In the genomic region with DNA sequence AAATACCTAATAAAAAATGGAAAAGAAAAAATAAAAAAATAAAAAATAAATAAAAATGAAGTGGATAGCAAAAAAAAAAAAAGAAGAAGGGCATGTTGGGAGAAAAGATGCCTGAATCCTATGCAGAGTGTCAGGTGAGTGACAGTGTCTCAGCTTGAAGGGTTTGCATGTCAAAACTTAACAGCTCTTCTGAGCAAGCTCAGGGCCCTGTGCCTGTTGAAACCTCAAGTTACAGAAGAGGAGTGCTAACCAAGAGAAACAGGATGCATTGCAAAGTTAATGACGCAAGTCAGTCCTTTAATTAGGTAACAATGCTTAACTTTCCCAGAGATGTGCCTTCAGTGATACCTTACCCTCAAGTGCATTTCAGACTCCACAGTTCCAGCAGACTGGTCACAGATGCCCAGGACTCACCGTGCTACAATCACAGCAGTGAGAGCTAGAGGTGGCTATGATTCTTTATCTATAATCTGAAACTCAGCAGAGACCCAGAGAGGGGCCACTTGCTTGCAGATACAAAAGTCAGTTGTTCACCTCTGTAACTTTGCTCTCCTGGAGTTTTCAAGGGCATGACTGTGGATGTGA, we compare ENCODE assay signal across 26 mouse cellular contexts.
DNase-seq lines count a peak whose midpoint lies in the region; ATAC-seq and TF ChIP-seq lines count a peak whose summit lies in the region.
"Had no signal": no experiment of that assay in that cellular context is flagged by ENCODE, and none has a peak within 500 bp of the region (broad histone marks: within the 10 kb centered on the region; RNA-seq: fewer than 3 reads in every experiment).

No protein-coding gene starts in this region.

- no peak overlapping the region; the same call in 1 of the 2 replicates for H3K27ac ChIP-seq in kidney, embryonic 15.5 days
- no peak overlapping the region for H3K27ac ChIP-seq in kidney, postnatal 0 days
- H3K27ac ChIP-seq: embryonic facial prominence, embryonic 10.5 days; embryonic facial prominence, embryonic 12.5 days; forebrain, embryonic 13.5 days; forebrain, embryonic 15.5 days had no signal

- no peaks in the 10 kb centered on the region for H3K36me3 ChIP-seq in kidney, embryonic 15.5 days
- H3K36me3 ChIP-seq in kidney, postnatal 0 days (ENCODE audit: insufficient read depth, low read length) = no peaks in the 10 kb centered on the region
- H3K36me3 ChIP-seq: embryonic facial prominence, embryonic 10.5 days; embryonic facial prominence, embryonic 12.5 days; forebrain, embryonic 15.5 days; G1E had no signal

- peak; percentile 1 for DNase-seq in embryo, embryonic 10 days (ENCODE audit: low spot score)
- DNase-seq in embryo, embryonic 9.5 days (ENCODE audit: extremely low spot score) = no peak
- no peak for DNase-seq in kidney, postnatal 4 days
- DNase-seq in kidney, postnatal 0 days (ENCODE audit: low spot score) = peak; percentile 61
- DNase-seq in kidney, postnatal 14 days = no peak
- DNase-seq: adrenal gland, adult 8-10 months; adrenal gland, postnatal 14 days; adrenal gland, postnatal 36 days; B cell, adult 2 months; cerebellum, adult 11-12 months; cerebellum, adult 2 months; cerebellum, adult 9-10 months; cerebellum, postnatal 10 days; cerebellum, postnatal 25 days; embryo, embryonic 11 days; forebrain, postnatal 0 days had no signal

- no peak overlapping the region for H3K9ac ChIP-seq in kidney, embryonic 15.5 days
- H3K9ac ChIP-seq in kidney, postnatal 0 days (ENCODE audit: low read depth, low read length) = no peak overlapping the region
- H3K9ac ChIP-seq: embryonic facial prominence, embryonic 12.5 days; forebrain, embryonic 13.5 days; forebrain, embryonic 15.5 days; forebrain, postnatal 0 days had no signal

- H3K4me1 ChIP-seq in kidney, embryonic 15.5 days = peaks cover 6% of the 10 kb centered on the region; the same call in 1 of the 2 replicates
- no peaks in the 10 kb centered on the region for H3K4me1 ChIP-seq in kidney, postnatal 0 days (replicated peaks; ENCODE audit: insufficient read depth, low read length)
- H3K4me1 ChIP-seq: embryonic facial prominence, embryonic 10.5 days; embryonic facial prominence, embryonic 12.5 days; forebrain, embryonic 13.5 days; forebrain, embryonic 15.5 days had no signal

- no peak overlapping the region for H3K4me2 ChIP-seq in kidney, embryonic 15.5 days
- H3K4me2 ChIP-seq in kidney, postnatal 0 days (ENCODE audit: low read length) = no peak overlapping the region
- H3K4me2 ChIP-seq: embryonic facial prominence, embryonic 12.5 days; forebrain, embryonic 13.5 days; forebrain, embryonic 15.5 days had no signal

- H3K4me3 ChIP-seq in kidney, embryonic 15.5 days (replicated peaks) = no peak overlapping the region
- H3K4me3 ChIP-seq in kidney, postnatal 0 days (replicated peaks; ENCODE audit: low read depth, low read length) = no peak overlapping the region
- H3K4me3 ChIP-seq: embryonic facial prominence, embryonic 10.5 days; embryonic facial prominence, embryonic 12.5 days; forebrain, embryonic 13.5 days; forebrain, embryonic 15.5 days had no signal

- ATAC-seq in kidney, embryonic 15.5 days (replicated peaks; ENCODE audit: low FRiP score) = peak; percentile 88
- ATAC-seq in kidney, postnatal 0 days (replicated peaks; ENCODE audit: low FRiP score, low read depth) = no peak
- ATAC-seq: activated CD4-positive, CD25-positive, alpha-beta regulatory T cell, adult 4 months; CD4-positive, CD25-positive, alpha-beta regulatory T cell, adult 4 months; forebrain, embryonic 13.5 days; forebrain, embryonic 15.5 days; forebrain, postnatal 0 days; Patski had no signal

- 50% methylated on average over 2 of the region's 2 CpGs for WGBS in kidney, embryonic 15.5 days
- 43% methylated on average over 2 of the region's 2 CpGs for WGBS in kidney, postnatal 0 days

- no peaks in the 10 kb centered on the region for H3K27me3 ChIP-seq in kidney, embryonic 15.5 days
- H3K27me3 ChIP-seq in kidney, postnatal 0 days (ENCODE audit: insufficient read depth, low read length) = no peaks in the 10 kb centered on the region
- H3K27me3 ChIP-seq: CH12.LX; embryonic facial prominence, embryonic 12.5 days; forebrain, embryonic 13.5 days; forebrain, embryonic 15.5 days; Patski had no signal

- H3K9me3 ChIP-seq in kidney, embryonic 15.5 days (replicated peaks) = no peaks in the 10 kb centered on the region
- H3K9me3 ChIP-seq in kidney, postnatal 0 days (replicated peaks; ENCODE audit: low read length) = no peaks in the 10 kb centered on the region
- H3K9me3 ChIP-seq: embryonic facial prominence, embryonic 10.5 days; embryonic facial prominence, embryonic 12.5 days; forebrain, embryonic 13.5 days; forebrain, embryonic 15.5 days had no signal

- TF ChIP-seq CTCF in kidney, postnatal 0 days (IDR thresholded peaks at IDR 0.05; ENCODE audit: low read depth) = no peak

Comparison
In these comparisons a context has a peak if more than half of its experiments do, and no peak if none do; other contexts are left out.
1. DNase-seq: peak in embryo, embryonic 10 days (single experiment) and kidney, postnatal 0 days (single experiment); none in embryo, embryonic 9.5 days (single experiment), kidney, postnatal 4 days (0 of 2) and kidney, postnatal 14 days (single experiment).